Mouse (Mus musculus) heart, postnatal 0 days (tissue): ENCODE results near the gene B3galnt1.

Experiments
- CTCF ChIP-seq: IDR thresholded peaks from 2 replicates; pipeline ENCODE4 v1.5.1; 2016; ENCODE audit warnings: antibody characterized with exemption, control low read depth, low read depth
- EP300 ChIP-seq: IDR thresholded peaks from 2 replicates; pipeline ENCODE4 v1.6.1; 2016; ENCODE audit warnings: antibody characterized with exemption, low read depth

DNA sequence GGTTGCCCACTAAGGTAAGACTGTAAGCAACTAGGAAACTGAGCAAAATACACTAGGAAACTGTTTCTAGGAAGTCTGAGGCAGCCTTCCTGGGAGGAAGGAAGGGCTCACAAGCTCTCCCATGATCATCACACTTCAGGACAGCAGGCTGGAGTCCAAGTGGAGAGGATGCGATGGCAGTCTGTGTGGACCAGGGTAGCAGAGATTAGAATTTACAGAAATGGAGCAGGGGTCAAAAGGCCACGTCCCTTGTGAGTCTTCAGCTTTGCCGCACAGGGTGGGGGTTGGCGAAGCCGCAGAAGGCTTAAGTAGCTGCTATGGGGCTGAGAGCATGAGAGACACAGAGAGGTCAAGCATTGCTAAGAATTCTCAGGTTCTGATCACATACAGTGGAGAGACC lies 37.1 kb downstream of the B3galnt1 start:
- TF ChIP-seq CTCF (no peak), EP300 (no peak)
